Mouse (Mus musculus): ENCODE measurements around the gene Fbxl18. TPM values are rescaled to one million over a fixed set of nuclear protein-coding genes. Genes with fewer than 3 reads are reported as not detected.
A peak's percentile ranks its signal among the peaks of the same experiment; 100 is the strongest.

Gene Fbxl18
- polyA plus RNA-seq, 1 experiment from 2014 or later, result 10.3 TPM

DNA sequence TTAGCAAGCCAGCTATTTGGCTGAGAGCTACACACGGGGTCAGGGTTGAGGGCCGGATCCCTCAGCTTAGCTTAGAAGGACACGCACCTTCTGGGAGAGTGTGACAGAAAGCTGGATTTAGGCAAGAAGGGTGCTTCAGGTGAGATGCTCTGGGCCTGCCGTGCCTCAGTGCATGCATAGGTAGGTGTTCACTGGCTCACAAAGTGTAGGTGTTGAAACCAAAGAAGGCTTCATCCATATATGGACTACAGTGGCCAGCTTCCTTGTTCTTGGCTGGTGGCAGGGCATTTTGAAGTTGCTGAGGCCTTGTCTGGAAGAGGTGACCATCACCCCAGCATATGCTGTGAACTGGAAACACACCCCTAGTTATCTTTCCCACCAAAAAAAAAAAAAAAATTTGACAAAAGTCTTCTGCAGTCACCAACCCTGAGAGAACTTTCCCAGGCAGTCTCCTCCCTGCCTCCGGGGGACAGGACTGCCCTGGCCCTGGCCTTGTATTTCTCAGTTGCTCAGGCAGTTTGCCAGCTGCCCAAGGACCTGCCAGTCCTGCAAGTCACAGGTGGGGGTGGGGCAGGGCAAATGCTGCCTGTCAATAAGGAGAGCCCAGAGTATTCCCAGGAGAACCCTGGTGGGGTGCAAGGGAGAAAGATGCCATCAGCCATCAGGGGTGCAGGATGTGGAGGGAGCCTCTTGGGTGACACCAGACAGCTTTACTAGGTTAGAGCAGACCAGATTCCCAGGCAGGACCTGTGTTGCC is 12.8 kb upstream of the Fbxl18 start:
- Histone ChIP-seq H3K4me2 (ENCODE audit: low read depth, low read length) (peak overlapping the region; percentile 87), H3K9ac (ENCODE audit: low read depth, low read length) (peak overlapping the region; percentile 88), H3K4me3 (ENCODE audit: low read length) (peak overlapping the region; percentile 83), H3K27me3 (replicated peaks; ENCODE audit: control insufficient read depth, insufficient read depth, low read length) (no peaks in the 10 kb centered on the region), H3K9me3 (ENCODE audit: control insufficient read depth, low read length) (no peaks in the 10 kb centered on the region), H3K4me1 (ENCODE audit: control insufficient read depth, insufficient read depth, low read length) (peaks cover 55% of the 10 kb centered on the region), H3K36me3 (ENCODE audit: control insufficient read depth, insufficient read depth, low read length) (peaks cover 13% of the 10 kb centered on the region), H3K27ac (ENCODE audit: low read length) (peak overlapping the region; percentile 100)
- WGBS, result 58% methylated on average over 5 of the region's 5 CpGs
- ATAC-seq, result no peak

DNA sequence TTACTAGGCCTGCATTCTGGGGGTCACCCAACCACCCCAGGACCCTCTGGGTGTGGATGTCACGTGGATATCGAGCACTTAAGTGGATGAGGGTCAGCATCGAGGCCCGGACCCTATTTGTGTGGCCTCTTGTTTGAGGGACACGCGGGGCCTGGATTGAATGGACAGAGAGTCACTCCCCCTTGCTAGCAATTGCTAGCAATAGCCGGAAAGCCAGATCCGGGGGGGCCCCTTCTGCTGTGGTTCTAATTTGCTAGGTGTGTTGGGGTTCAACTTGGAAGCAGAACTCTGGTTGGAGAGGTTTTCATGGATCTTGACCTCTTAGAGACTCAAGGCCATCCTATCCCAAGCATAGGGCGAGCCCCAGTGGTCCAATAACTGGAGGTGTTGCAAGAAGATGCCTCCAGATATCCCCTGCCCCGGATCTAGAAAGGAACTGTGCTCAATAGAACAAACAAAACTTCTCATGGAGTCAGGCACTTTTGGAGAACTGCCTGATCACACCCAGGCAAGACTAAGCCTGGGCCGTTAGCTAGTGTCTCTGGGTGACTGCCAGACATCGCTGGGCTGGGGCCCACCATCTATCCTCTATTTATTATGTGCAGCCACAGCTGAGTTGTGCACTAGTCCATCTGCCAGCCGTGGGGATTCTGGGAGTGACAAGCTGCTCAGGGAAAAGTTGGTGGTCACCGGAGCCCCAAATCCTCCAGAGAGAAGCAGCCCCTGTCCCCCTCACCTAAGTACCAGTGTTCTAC is 12.0 kb upstream of the Fbxl18 start:
- Histone ChIP-seq H3K4me1 (ENCODE audit: control insufficient read depth, insufficient read depth, low read length) (peaks cover 61% of the 10 kb centered on the region), H3K4me3 (ENCODE audit: low read length) (peak overlapping the region; percentile 83), H3K36me3 (ENCODE audit: control insufficient read depth, insufficient read depth, low read length) (peaks cover 19% of the 10 kb centered on the region), H3K27ac (ENCODE audit: low read length) (peak overlapping the region; percentile 100), H3K27me3 (replicated peaks; ENCODE audit: control insufficient read depth, insufficient read depth, low read length) (no peaks in the 10 kb centered on the region), H3K4me2 (ENCODE audit: low read depth, low read length) (peak overlapping the region; percentile 87), H3K9me3 (ENCODE audit: control insufficient read depth, low read length) (no peaks in the 10 kb centered on the region), H3K9ac (ENCODE audit: low read depth, low read length) (peak overlapping the region; percentile 88)
- WGBS, result 10% methylated on average over 14 of the region's 14 CpGs
- ATAC-seq, result no peak

GRCm38 (mm10) chr5:142906532-142907047 is 11.4 kb upstream of the Fbxl18 start, which contains the start of gene Actb:
Gene Actb (minus strand): TSS chr5:142906754.
- under 1% methylated on average over 41 of the region's 41 CpGs for WGBS
- peak; percentile 52 for ATAC-seq
- Histone ChIP-seq H3K36me3 (ENCODE audit: control insufficient read depth, insufficient read depth, low read length) (peaks cover 23% of the 10 kb centered on the region), H3K9ac (ENCODE audit: low read depth, low read length) (peak within 1 kb of the TSS; percentile 98), H3K27me3 (replicated peaks; ENCODE audit: control insufficient read depth, insufficient read depth, low read length) (no peaks in the 10 kb centered on the region), H3K27ac (ENCODE audit: low read length) (peak within 1 kb of the TSS; percentile 100), H3K4me2 (ENCODE audit: low read depth, low read length) (peak within 1 kb of the TSS; percentile 87), H3K4me3 (ENCODE audit: low read length) (peak within 1 kb of the TSS; percentile 83), H3K9me3 (ENCODE audit: control insufficient read depth, low read length) (no peaks in the 10 kb centered on the region), H3K4me1 (ENCODE audit: control insufficient read depth, insufficient read depth, low read length) (peaks cover 58% of the 10 kb centered on the region)

GRCm38 (mm10) chr5:142905725-142906531 is 10.7 kb upstream of the Fbxl18 start:
- ATAC-seq, result peak; percentile 74

DNA sequence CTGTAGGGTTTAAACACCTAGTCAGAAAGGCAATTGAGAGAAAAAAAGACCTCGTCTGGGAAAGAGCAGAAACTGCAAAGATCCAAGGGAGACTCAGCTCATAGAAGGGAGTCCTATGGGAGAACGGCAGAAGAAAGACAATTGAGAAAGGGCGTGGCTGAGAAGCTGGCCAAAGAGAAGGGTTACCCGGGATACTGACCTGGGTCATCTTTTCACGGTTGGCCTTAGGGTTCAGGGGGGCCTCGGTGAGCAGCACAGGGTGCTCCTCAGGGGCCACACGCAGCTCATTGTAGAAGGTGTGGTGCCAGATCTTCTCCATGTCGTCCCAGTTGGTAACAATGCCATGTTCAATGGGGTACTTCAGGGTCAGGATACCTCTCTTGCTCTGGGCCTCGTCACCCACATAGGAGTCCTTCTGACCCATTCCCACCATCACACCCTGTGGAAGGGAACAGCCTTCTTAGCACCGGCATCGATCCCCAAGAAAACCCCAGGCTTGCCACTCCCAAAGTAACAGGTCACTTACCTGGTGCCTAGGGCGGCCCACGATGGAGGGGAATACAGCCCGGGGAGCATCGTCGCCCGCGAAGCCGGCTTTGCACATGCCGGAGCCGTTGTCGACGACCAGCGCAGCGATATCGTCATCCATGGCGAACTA is 9.9 kb upstream of the Fbxl18 start:
- no peaks in the 10 kb centered on the region for H3K27me3 ChIP-seq (replicated peaks; ENCODE audit: control insufficient read depth, insufficient read depth, low read length)
- no peaks in the 10 kb centered on the region for H3K9me3 ChIP-seq (ENCODE audit: control insufficient read depth, low read length)
- peaks cover 29% of the 10 kb centered on the region for H3K36me3 ChIP-seq (ENCODE audit: control insufficient read depth, insufficient read depth, low read length)
- H3K9ac ChIP-seq (ENCODE audit: low read depth, low read length), result peak overlapping the region; percentile 98
- H3K4me1 ChIP-seq (ENCODE audit: control insufficient read depth, insufficient read depth, low read length), result peaks cover 49% of the 10 kb centered on the region
- peak overlapping the region; percentile 100 for H3K27ac ChIP-seq (ENCODE audit: low read length)
- peak overlapping the region; percentile 83 for H3K4me3 ChIP-seq (ENCODE audit: low read length)
- ATAC-seq, result no peak
- H3K4me2 ChIP-seq (ENCODE audit: low read depth, low read length), result peak overlapping the region; percentile 83
- 2% methylated on average over 27 of the region's 27 CpGs for WGBS

More at GRCm38 (mm10) chr5:142905725-142906531, 10.7 kb upstream of the Fbxl18 start:
- H3K27me3 ChIP-seq (replicated peaks; ENCODE audit: control insufficient read depth, insufficient read depth, low read length), result no peaks in the 10 kb centered on the region
- peak overlapping the region; percentile 98 for H3K9ac ChIP-seq (ENCODE audit: low read depth, low read length)
- H3K4me3 ChIP-seq (ENCODE audit: low read length), result peak overlapping the region; percentile 83
- H3K9me3 ChIP-seq (ENCODE audit: control insufficient read depth, low read length), result no peaks in the 10 kb centered on the region
- peak overlapping the region; percentile 83 for H3K4me2 ChIP-seq (ENCODE audit: low read depth, low read length)
- H3K4me1 ChIP-seq (ENCODE audit: control insufficient read depth, insufficient read depth, low read length), result peaks cover 52% of the 10 kb centered on the region
- WGBS, result under 1% methylated on average over 82 of the region's 84 CpGs
- H3K27ac ChIP-seq (ENCODE audit: low read length), result peak overlapping the region; percentile 100
- H3K36me3 ChIP-seq (ENCODE audit: control insufficient read depth, insufficient read depth, low read length), result peaks cover 25% of the 10 kb centered on the region

- peak overlapping the region; percentile 100 for H3K27ac ChIP-seq (ENCODE audit: low read length)
- H3K27me3 ChIP-seq (replicated peaks; ENCODE audit: control insufficient read depth, insufficient read depth, low read length), result no peaks in the 10 kb centered on the region
- H3K9me3 ChIP-seq (ENCODE audit: control insufficient read depth, low read length), result no peaks in the 10 kb centered on the region
- 54% methylated on average over 19 of the region's 19 CpGs for WGBS
- H3K9ac ChIP-seq (ENCODE audit: low read depth, low read length), result peak overlapping the region; percentile 98
- peak overlapping the region; percentile 83 for H3K4me2 ChIP-seq (ENCODE audit: low read depth, low read length)
- H3K4me1 ChIP-seq (ENCODE audit: control insufficient read depth, insufficient read depth, low read length), result peaks cover 42% of the 10 kb centered on the region
- ATAC-seq, result no peak
- H3K36me3 ChIP-seq (ENCODE audit: control insufficient read depth, insufficient read depth, low read length), result peaks cover 29% of the 10 kb centered on the region
- H3K4me3 ChIP-seq (ENCODE audit: low read length), result peak overlapping the region; percentile 83
These were observed 9.2 kb upstream of the Fbxl18 start for GRCm38 (mm10) chr5:142904208-142905037.

DNA sequence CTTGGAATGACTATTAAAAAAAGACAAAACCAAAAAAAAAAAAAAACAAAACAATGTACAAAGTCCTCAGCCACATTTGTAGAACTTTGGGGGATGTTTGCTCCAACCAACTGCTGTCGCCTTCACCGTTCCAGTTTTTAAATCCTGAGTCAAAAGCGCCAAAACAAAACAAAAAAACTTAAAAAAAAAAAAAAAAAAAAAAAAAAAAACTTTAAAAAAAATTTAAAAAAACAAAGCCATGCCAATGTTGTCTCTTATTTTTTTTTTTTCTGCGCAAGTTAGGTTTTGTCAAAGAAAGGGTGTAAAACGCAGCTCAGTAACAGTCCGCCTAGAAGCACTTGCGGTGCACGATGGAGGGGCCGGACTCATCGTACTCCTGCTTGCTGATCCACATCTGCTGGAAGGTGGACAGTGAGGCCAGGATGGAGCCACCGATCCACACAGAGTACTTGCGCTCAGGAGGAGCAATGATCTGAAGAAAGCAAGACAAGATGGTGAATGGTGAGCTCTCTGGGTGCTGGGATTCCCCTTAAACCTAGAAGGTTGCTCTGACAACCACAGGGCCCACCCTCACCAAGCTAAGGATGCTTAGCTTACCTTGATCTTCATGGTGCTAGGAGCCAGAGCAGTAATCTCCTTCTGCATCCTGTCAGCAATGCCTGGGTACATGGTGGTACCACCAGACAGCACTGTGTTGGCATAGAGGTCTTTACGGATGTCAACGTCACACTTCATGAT is 8.4 kb upstream of the Fbxl18 start:
- H3K4me3 ChIP-seq (ENCODE audit: low read length), result peak overlapping the region; percentile 83
- H3K9ac ChIP-seq (ENCODE audit: low read depth, low read length), result peak overlapping the region; percentile 98
- no peaks in the 10 kb centered on the region for H3K9me3 ChIP-seq (ENCODE audit: control insufficient read depth, low read length)
- peaks cover 34% of the 10 kb centered on the region for H3K4me1 ChIP-seq (ENCODE audit: control insufficient read depth, insufficient read depth, low read length)
- H3K4me2 ChIP-seq (ENCODE audit: low read depth, low read length), result peak overlapping the region; percentile 83
- ATAC-seq, result no peak
- peaks cover 29% of the 10 kb centered on the region for H3K36me3 ChIP-seq (ENCODE audit: control insufficient read depth, insufficient read depth, low read length)
- 67% methylated on average over 14 of the region's 14 CpGs for WGBS
- no peaks in the 10 kb centered on the region for H3K27me3 ChIP-seq (replicated peaks; ENCODE audit: control insufficient read depth, insufficient read depth, low read length)
- H3K27ac ChIP-seq (ENCODE audit: low read length), result peak overlapping the region; percentile 100

All from intestine, embryonic 16.5 days (tissue).